Mouse (Mus musculus) liver, adult 2 months (tissue): Measurements from ENCODE around the gene Treml1. TPM values are rescaled to one million over a fixed set of nuclear protein-coding genes. Genes with fewer than 3 reads are reported as not detected.

Experiments
- DNase-seq: peaks from one replicate; pipeline ENCODE4 v3.0.0-alpha.2; 2011; ENCODE audit warnings: low read depth, low spot score; ENCODE audit errors: extremely low read depth
- H3K27ac ChIP-seq: fragments of 200-500 bp; replicated peaks from 2 replicates; pipeline ENCODE4 v1.5.1; 2012; ENCODE audit warnings: low read depth, mild to moderate bottlenecking, control low read depth, inconsistent platforms, low read length; ENCODE audit not compliant: insufficient read depth
- H3K27me3 ChIP-seq: fragments of 200-500 bp; 2 replicates; pipeline ENCODE4 v1.6.1; 2012; ENCODE audit warnings: mild to moderate bottlenecking, moderate library complexity, low read length, inconsistent platforms; ENCODE audit not compliant: control insufficient read depth, insufficient read depth
- H3K36me3 ChIP-seq: fragments of 200-500 bp; 2 replicates; pipeline ENCODE4 v1.6.1; 2012; ENCODE audit warnings: low read length, inconsistent platforms; ENCODE audit not compliant: control insufficient read depth, insufficient read depth
- H3K4me1 ChIP-seq: fragments of 200-500 bp; 2 replicates; pipeline ENCODE4 v1.6.1; 2011; ENCODE audit warnings: low read length; ENCODE audit not compliant: control insufficient read depth, insufficient read depth
- H3K4me3 ChIP-seq: fragments of 200-500 bp; 2 replicates; pipeline ENCODE4 v1.5.1; 2011; ENCODE audit warnings: low read depth, mild to moderate bottlenecking, control low read depth, low read length, moderate library complexity; ENCODE audit not compliant: insufficient read depth
- H3K79me2 ChIP-seq: fragments of 200-500 bp; 2 replicates; pipeline ENCODE4 v1.6.1; 2012; ENCODE audit warnings: inconsistent platforms, mild to moderate bottlenecking, low read length, moderate library complexity; ENCODE audit not compliant: control insufficient read depth, insufficient read depth
- H3K9ac ChIP-seq: fragments of 200-500 bp; 2 replicates; pipeline ENCODE4 v1.6.1; 2012; ENCODE audit warnings: low read depth, mild to moderate bottlenecking, control low read depth, inconsistent platforms, low read length
- CTCF ChIP-seq: fragments of 200-500 bp; IDR thresholded peaks from 2 replicates; pipeline ENCODE4 v1.5.1; 2011; ENCODE audit warnings: low read depth, low read length, control low read depth
- POLR2A ChIP-seq: fragments of 200-500 bp; IDR thresholded peaks from 2 replicates; pipeline ENCODE4 v1.6.1; 2011; ENCODE audit warnings: low read length, control low read depth; ENCODE audit not compliant: insufficient read depth; ENCODE audit errors: extremely low read depth
- WGBS: fragments of 180-500 bp; shearing (Covaris S2); methylation state at CpG from one replicate; pipeline ENCODE4 v1.1.7; 2018; 5-methylcytosine and 5-hydroxymethylcytosine counted together
- polyA plus RNA-seq: library from polyadenylated mRNA; depleted of rRNA; stranded (reverse); fragments of >200 nt; gene quantifications from 2 replicates; pipeline ENCODE4 v1.2.3, GENCODE M21; 2012
- total RNA-seq: library from RNA; depleted of rRNA; stranded (reverse); fragments of >200 nt; gene quantifications from 2 replicates; pipeline ENCODE4 v1.2.3, GENCODE M21; 2014

Gene Treml1
- total and polyA plus RNA-seq, 2 experiments, result 0.39 TPM; not detected in 1

DNA sequence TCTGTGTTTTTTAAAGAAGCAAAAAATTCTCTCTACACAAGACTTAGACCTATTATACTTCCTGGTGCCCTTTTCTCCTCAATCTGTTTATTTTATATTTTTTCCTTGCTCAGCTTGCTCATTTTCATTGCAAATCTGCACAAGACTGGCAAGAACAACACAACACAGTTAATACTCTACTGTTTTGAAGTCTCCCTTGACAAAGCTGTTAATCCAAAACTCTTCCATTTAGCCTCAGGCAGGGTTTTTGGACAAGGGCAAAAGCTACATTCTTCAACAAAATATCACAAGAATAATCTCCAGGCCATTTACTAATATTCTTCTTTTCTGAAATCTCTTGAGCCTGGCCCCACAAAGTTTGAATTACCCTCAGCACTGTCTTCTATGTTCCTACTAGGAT is 11.9 kb downstream of the Treml1 start:
- Histone ChIP-seq H3K4me3 (no peak overlapping the region), H3K4me1 (no peaks in the 10 kb centered on the region), H3K9ac (no peak overlapping the region), H3K36me3 (no peaks in the 10 kb centered on the region), H3K27me3 (no peaks in the 10 kb centered on the region), H3K79me2 (no peaks in the 10 kb centered on the region), H3K27ac (no peak overlapping the region)
- no peak for TF ChIP-seq POLR2A
- no peak for DNase-seq

DNA sequence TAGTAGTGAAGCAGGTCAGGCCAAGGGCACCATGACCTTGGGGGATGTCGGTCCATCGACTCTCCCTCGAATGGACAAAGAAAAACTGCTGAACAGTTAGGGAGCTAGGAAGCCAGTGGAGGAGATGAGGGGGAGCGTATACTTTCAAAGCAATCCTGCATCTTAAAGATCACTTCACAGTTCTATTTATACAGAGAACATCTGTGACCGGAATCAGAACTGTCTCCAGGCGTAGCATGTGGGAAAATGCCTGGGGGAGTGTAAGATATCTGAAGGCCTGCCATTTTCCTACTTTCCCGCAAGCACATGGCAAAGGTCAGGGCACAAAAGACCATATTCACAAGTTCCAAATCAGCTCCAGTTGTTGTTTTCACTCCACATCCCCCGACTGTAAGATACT is 13.3 kb downstream of the Treml1 start:
- Histone ChIP-seq H3K36me3 (no peaks in the 10 kb centered on the region), H3K79me2 (no peaks in the 10 kb centered on the region), H3K9ac (no peak overlapping the region), H3K4me1 (no peaks in the 10 kb centered on the region), H3K27me3 (no peaks in the 10 kb centered on the region), H3K4me3 (no peak overlapping the region), H3K27ac (no peak overlapping the region)
- 83% methylated on average over 8 of the region's 8 CpGs for WGBS
- TF ChIP-seq CTCF (no peak), POLR2A (no peak)
- no peak for DNase-seq

DNA sequence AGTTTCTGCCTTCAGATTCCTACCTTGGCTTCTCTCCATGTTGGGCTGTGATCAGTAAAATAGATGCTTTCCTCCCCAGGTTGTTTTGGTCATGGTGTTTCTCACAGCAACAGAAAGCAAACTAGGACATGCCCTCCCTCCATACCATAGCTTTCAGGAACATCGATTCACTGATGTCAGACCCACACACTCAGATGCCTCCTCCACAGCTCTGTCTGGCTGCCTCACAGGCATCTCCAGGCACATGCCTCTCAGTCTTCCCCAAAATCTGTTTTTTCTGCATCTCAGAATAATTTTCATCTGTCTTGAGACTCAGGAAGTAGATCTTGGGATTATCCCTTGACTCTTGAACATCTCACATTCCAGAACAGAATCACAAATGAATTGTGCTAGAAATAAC is 16.4 kb downstream of the Treml1 start:
- H3K9ac ChIP-seq, result no peak overlapping the region
- no peak overlapping the region for H3K27ac ChIP-seq
- 90% methylated on average over 1 of the region's 1 CpGs for WGBS
- no peaks in the 10 kb centered on the region for H3K79me2 ChIP-seq
- no peak for DNase-seq
- H3K36me3 ChIP-seq, result no peaks in the 10 kb centered on the region
- H3K4me1 ChIP-seq, result no peaks in the 10 kb centered on the region
- no peak overlapping the region for H3K4me3 ChIP-seq
- no peaks in the 10 kb centered on the region for H3K27me3 ChIP-seq
- no peak for TF ChIP-seq POLR2A
- TF ChIP-seq CTCF, result no peak

DNA sequence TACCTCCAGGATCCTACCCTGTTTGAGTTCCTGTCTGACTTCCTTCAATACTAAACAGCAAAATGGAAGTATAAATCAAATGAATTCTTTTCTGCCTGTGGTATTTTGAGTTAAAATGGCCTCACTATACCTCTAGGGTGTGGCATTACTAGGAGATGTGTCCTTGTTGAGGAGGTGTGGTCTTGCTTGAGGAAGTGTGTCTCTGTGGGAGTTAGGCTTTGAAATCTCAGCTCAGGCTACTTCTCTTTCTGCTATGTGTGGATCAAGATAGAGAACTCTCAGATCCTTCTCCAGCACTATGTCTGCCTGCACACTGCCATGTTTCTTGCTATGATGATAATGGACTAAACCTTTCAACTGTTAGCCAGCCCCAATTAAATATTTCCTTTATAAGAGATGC is 19.3 kb downstream of the Treml1 start:
- no peaks in the 10 kb centered on the region for H3K36me3 ChIP-seq
- H3K79me2 ChIP-seq, result no peaks in the 10 kb centered on the region
- H3K27me3 ChIP-seq, result no peaks in the 10 kb centered on the region
- H3K9ac ChIP-seq, result no peak overlapping the region
- DNase-seq, result no peak
- TF ChIP-seq POLR2A (no peak), CTCF (no peak)
- H3K27ac ChIP-seq, result no peak overlapping the region
- no peak overlapping the region for H3K4me3 ChIP-seq
- no peaks in the 10 kb centered on the region for H3K4me1 ChIP-seq

- whole genome bisulfite sequencing, result 79% methylated on average over 2 of the region's 2 CpGs
- Histone ChIP-seq H3K36me3 (peaks cover 35% of the 10 kb centered on the region), H3K27ac (no peak overlapping the region), H3K9ac (no peak overlapping the region), H3K4me3 (no peak overlapping the region), H3K27me3 (no peaks in the 10 kb centered on the region), H3K4me1 (no peaks in the 10 kb centered on the region), H3K79me2 (no peaks in the 10 kb centered on the region)
- DNase-seq, result no peak
- no peak for TF ChIP-seq CTCF
- TF ChIP-seq POLR2A, result no peak
These were observed 26.2 kb downstream of the Treml1 start for GRCm38 (mm10) chr17:48385786-48386461.

GRCm38 (mm10) chr17:48388666-48389065 is 28.9 kb downstream of the Treml1 start:
- DNase-seq, result no peak
- no peak overlapping the region for H3K9ac ChIP-seq
- no peaks in the 10 kb centered on the region for H3K27me3 ChIP-seq
- WGBS, result 92% methylated on average over 2 of the region's 2 CpGs
- H3K4me3 ChIP-seq, result no peak overlapping the region
- no peak for TF ChIP-seq CTCF
- no peak for TF ChIP-seq POLR2A
- no peaks in the 10 kb centered on the region for H3K4me1 ChIP-seq
- peaks cover 58% of the 10 kb centered on the region for H3K36me3 ChIP-seq
- no peak overlapping the region for H3K27ac ChIP-seq
- H3K79me2 ChIP-seq, result no peaks in the 10 kb centered on the region
